ENCODE assay signal across 19 mouse cellular contexts in the genomic region with DNA sequence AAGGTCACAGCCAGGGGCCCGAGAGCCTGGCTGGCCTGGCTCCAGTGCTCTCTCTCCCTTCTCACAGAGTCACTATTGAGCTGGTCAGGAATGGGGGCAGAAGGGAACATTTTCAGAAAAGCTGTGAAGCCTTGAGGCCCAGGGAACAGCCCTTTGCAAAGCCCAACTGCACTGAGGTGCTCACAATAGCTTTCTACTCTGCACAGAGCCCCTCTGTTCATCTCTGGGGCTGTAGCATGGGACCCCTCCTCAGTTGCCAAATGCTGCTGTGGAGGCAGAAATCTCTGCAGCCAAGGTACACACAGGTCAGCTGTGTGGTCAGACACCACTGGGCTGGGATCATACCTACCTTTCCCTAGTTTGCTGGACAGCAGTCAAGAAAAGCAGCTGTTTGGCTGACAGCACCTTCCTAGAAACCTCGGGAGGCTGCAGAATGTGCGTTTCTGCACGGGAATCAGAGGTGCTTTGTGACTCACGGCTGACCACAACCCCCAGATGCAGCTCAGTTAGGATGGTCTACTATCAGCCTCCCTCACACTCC. TPM values are rescaled to one million over a fixed set of nuclear protein-coding genes. Genes with fewer than 3 reads are reported as not detected.
DNase-seq lines count a peak whose midpoint lies in the region; ATAC-seq and TF ChIP-seq lines count a peak whose summit lies in the region.
"Had no signal": no experiment of that assay in that cellular context is flagged by ENCODE, and none has a peak within 500 bp of the region (broad histone marks: within the 10 kb centered on the region; RNA-seq: fewer than 3 reads in every experiment).

No protein-coding gene starts in this region.

- peak; percentile 72 for ATAC-seq in embryonic facial prominence, embryonic 14.5 days (ENCODE audit: low read depth)
- peak; percentile 50 for ATAC-seq in limb, embryonic 15.5 days (ENCODE audit: insufficient number of reproducible peaks, low FRiP score, low TSS enrichment, low read depth)

- intact Hi-C loops in left cerebral cortex, adult 2 months (cut with DNase I), result no loop called here
- intact Hi-C loops in left cerebral cortex, postnatal 25 days (cut with DNase I), result no loop called here

- H3K4me1 ChIP-seq in embryonic facial prominence, embryonic 14.5 days (ENCODE audit: control insufficient read depth, insufficient read depth, low read length), result peaks cover 9% of the 10 kb centered on the region; the same call in 1 of the 2 replicates
- H3K4me1 ChIP-seq in limb, embryonic 15.5 days, result peaks cover 43% of the 10 kb centered on the region
- H3K4me1 ChIP-seq: heart, embryonic 15.5 days had no signal

- DNase-seq in adrenal gland, postnatal 10 days, result peak; percentile 62
- DNase-seq in adrenal gland, postnatal 4 days (ENCODE audit: low spot score in 2 of 2), result no peak
- no peak for DNase-seq in left cerebral cortex, adult 2 months (ENCODE audit: extremely low spot score in 1 of 2, low spot score in 2 of 2)
- no peak for DNase-seq in left cerebral cortex, adult 8-10 months (ENCODE audit: low spot score in 2 of 2)
- DNase-seq in embryonic facial prominence, embryonic 14.5 days (ENCODE audit: low spot score), result peak; percentile 73
- DNase-seq in right cerebral cortex, postnatal 36 days (ENCODE audit: low spot score in 2 of 2), result no peak
- DNase-seq in left cerebral cortex, postnatal 25 days (ENCODE audit: low spot score in 2 of 2), result no peak
- DNase-seq: cerebellum, adult 11-12 months; embryo, embryonic 11 days; kidney, adult 11 months; kidney, postnatal 4 days; right cerebral cortex, adult 18-20 months; thymus, postnatal 25 days had no signal

- WGBS in embryonic facial prominence, embryonic 14.5 days, result 30% methylated on average over 5 of the region's 5 CpGs
- 21% methylated on average over 5 of the region's 5 CpGs for WGBS in limb, embryonic 15.5 days

- no peaks in the 10 kb centered on the region for H3K36me3 ChIP-seq in embryonic facial prominence, embryonic 14.5 days (ENCODE audit: control insufficient read depth, insufficient read depth, low read length)
- no peaks in the 10 kb centered on the region for H3K36me3 ChIP-seq in limb, embryonic 15.5 days
- H3K36me3 ChIP-seq: G1E; heart, embryonic 15.5 days had no signal

- peak overlapping the region; percentile 32; the same call in 1 of the 2 replicates for H3K27ac ChIP-seq in left cerebral cortex, adult 2 months
- H3K27ac ChIP-seq in embryonic facial prominence, embryonic 14.5 days (replicated peaks; ENCODE audit: low read depth, low read length), result peak overlapping the region; percentile 70
- H3K27ac ChIP-seq in limb, embryonic 15.5 days, result peak overlapping the region; percentile 84
- H3K27ac ChIP-seq: heart, embryonic 15.5 days; macrophage had no signal

- H3K4me3 ChIP-seq in left cerebral cortex, adult 2 months, result no peak overlapping the region
- H3K4me3 ChIP-seq in embryonic facial prominence, embryonic 14.5 days (ENCODE audit: low read depth, low read length), result no peak overlapping the region
- H3K4me3 ChIP-seq in limb, embryonic 15.5 days, result no peak overlapping the region
- H3K4me3 ChIP-seq: heart, embryonic 15.5 days; myocyte had no signal

- no peak overlapping the region for H3K9ac ChIP-seq in embryonic facial prominence, embryonic 14.5 days (ENCODE audit: low read depth, low read length)
- H3K9ac ChIP-seq in limb, embryonic 15.5 days, result no peak overlapping the region
- H3K9ac ChIP-seq: heart, embryonic 15.5 days had no signal

- no peaks in the 10 kb centered on the region for H3K27me3 ChIP-seq in embryonic facial prominence, embryonic 14.5 days (replicated peaks; ENCODE audit: control insufficient read depth, insufficient read depth, low read length)
- H3K27me3 ChIP-seq in limb, embryonic 15.5 days, result no peaks in the 10 kb centered on the region
- H3K27me3 ChIP-seq: heart, embryonic 15.5 days had no signal

- H3K4me2 ChIP-seq in embryonic facial prominence, embryonic 14.5 days (ENCODE audit: low read depth, low read length), result no peak overlapping the region
- H3K4me2 ChIP-seq in limb, embryonic 15.5 days, result no peak overlapping the region
- H3K4me2 ChIP-seq: heart, embryonic 15.5 days had no signal

- no peaks in the 10 kb centered on the region for H3K9me3 ChIP-seq in embryonic facial prominence, embryonic 14.5 days (ENCODE audit: control insufficient read depth, low read length)
- no peaks in the 10 kb centered on the region for H3K9me3 ChIP-seq in limb, embryonic 15.5 days
- H3K9me3 ChIP-seq: G1E; heart, embryonic 15.5 days had no signal

- no peak for TF ChIP-seq CTCF in left cerebral cortex, adult 2 months (IDR thresholded peaks at IDR 0.05)

RNA-seq across cellular contexts. Expression of a gene that starts 19.1 kb away (rescaled TPM):
- 1 to 10 TPM; 3.9 to 5.6 TPM for total RNA-seq in adrenal gland, postnatal 10 days (2021)
- 1 to 10 TPM; 6.8 to 8.4 TPM for total RNA-seq in adrenal gland, postnatal 4 days (2021)
- total RNA-seq in left cerebral cortex, adult 2 months (2021), result 1 to 10 TPM; 6.4 to 6.6 TPM
- 1 to 10 TPM; 5.1 to 6.9 (median 6.5) TPM for total RNA-seq in left cerebral cortex, adult 8-10 months (2022)
- polyA plus RNA-seq in embryonic facial prominence, embryonic 14.5 days (2014; fragmentation: Nextera tagmentation; extraction: Ambion mirVana), result 4.9 and 7.0 TPM in 2 replicates
- 7.6 and 10.0 TPM in 2 replicates for polyA plus RNA-seq in limb, embryonic 15.5 days (2015; fragmentation: Nextera tagmentation; extraction: Ambion mirVana)
- 1 to 10 TPM; 5.4 to 6.9 TPM for total RNA-seq in left cerebral cortex, postnatal 25 days (2021)
- total RNA-seq: G1E had no signal
- polyA plus RNA-seq: G1E, macrophage had no signal

RNA-seq across cellular contexts. Expression of a gene that starts 27.0 kb away (rescaled TPM):
- 10 to 100 TPM; 13.0 to 16.6 TPM for total RNA-seq in adrenal gland, postnatal 10 days (2021)
- 10 to 100 TPM; 15.6 to 19.9 TPM for total RNA-seq in adrenal gland, postnatal 4 days (2021)
- total RNA-seq in left cerebral cortex, adult 2 months (2021), result 10 to 100 TPM; 39.4 to 40.0 TPM
- total RNA-seq in left cerebral cortex, adult 8-10 months (2022), result 10 to 100 TPM; 40.1 to 46.1 (median 41.8) TPM
- 15.8 and 17.6 TPM in 2 replicates for polyA plus RNA-seq in embryonic facial prominence, embryonic 14.5 days (2014; fragmentation: Nextera tagmentation; extraction: Ambion mirVana)
- 20.5 and 20.7 TPM in 2 replicates for polyA plus RNA-seq in limb, embryonic 15.5 days (2015; fragmentation: Nextera tagmentation; extraction: Ambion mirVana)
- total RNA-seq in left cerebral cortex, postnatal 25 days (2021), result 10 to 100 TPM; 34.3 to 43.1 TPM
- polyA plus RNA-seq: G1E had no signal

RNA-seq across cellular contexts. Expression of a gene that starts 53.8 kb away (rescaled TPM):
- total RNA-seq in adrenal gland, postnatal 10 days (2021), result 10 to 100 TPM; 16.2 to 27.8 TPM
- total RNA-seq in adrenal gland, postnatal 4 days (2021), result 10 to 100 TPM in 1 of 2 experiments, under 1 TPM in 1; 0.92 to 12.2 TPM
- total RNA-seq in left cerebral cortex, adult 2 months (2021), result not detected
- not detected for total RNA-seq in left cerebral cortex, adult 8-10 months (2022)
- 0.11 TPM in 1 of 2 replicates, not detected in the other for polyA plus RNA-seq in embryonic facial prominence, embryonic 14.5 days (2014; fragmentation: Nextera tagmentation; extraction: Ambion mirVana)
- polyA plus RNA-seq in limb, embryonic 15.5 days (2015; fragmentation: Nextera tagmentation; extraction: Ambion mirVana), result not detected in 2 replicates
- total RNA-seq in left cerebral cortex, postnatal 25 days (2021), result not detected
- total RNA-seq: G1E had no signal
- polyA plus RNA-seq: frontal cortex, adult 2 months; G1E; heart, embryonic 15.5 days; macrophage; myocyte had no signal

Comparison
In these comparisons a context has a peak if more than half of its experiments do, and no peak if none do; other contexts are left out.
1. DNase-seq: peak in adrenal gland, postnatal 10 days (single experiment) and embryonic facial prominence, embryonic 14.5 days (single experiment); none in adrenal gland, postnatal 4 days (0 of 2), left cerebral cortex, adult 2 months (0 of 2), left cerebral cortex, adult 8-10 months (0 of 2), right cerebral cortex, postnatal 36 days (0 of 2) and left cerebral cortex, postnatal 25 days (0 of 2).
2. H3K27ac ChIP-seq: peak in every context shown above with its lines; median percentile 84 in limb, embryonic 15.5 days; 70 in embryonic facial prominence, embryonic 14.5 days; 32 in left cerebral cortex, adult 2 months.